Mouse (Mus musculus): ENCODE measurements around the gene Ccdc18.

GRCm38 (mm10) chr5:108104306-108104705 lies 28.4 kb upstream of the Ccdc18 start:
- TF ChIP-seq CTCF (IDR thresholded peaks at IDR 0.05; ENCODE audit: low read depth, low read length) = no peak
- no peak for TF ChIP-seq GATA1 (IDR thresholded peaks at IDR 0.05; ENCODE audit: borderline replicate concordance, low read length)
- no peak for TF ChIP-seq TAL1 (conservative IDR thresholded peaks at IDR 0.05; ENCODE audit: low read depth, low read length)
- no peak for TF ChIP-seq POLR2AphosphoS5 (IDR thresholded peaks at IDR 0.05; ENCODE audit: insufficient replicate concordance, low read depth, low read length)

Data from G1E (cell line).